Mouse (Mus musculus): ENCODE data around the gene Traf3ip3.

Traf3ip3 gene

GRCm38 (mm10) chr1:193159163-193159562, 42.3 kb downstream of the Traf3ip3 start:
- no peak for DNase-seq

GRCm38 (mm10) chr1:193157111-193157492, 44.4 kb downstream of the Traf3ip3 start:
- DNase-seq = no peak

- no peak for DNase-seq
Observed at GRCm38 (mm10) chr1:193156316-193157110, 45.0 kb downstream of the Traf3ip3 start.

- no peak for DNase-seq
Observed at GRCm38 (mm10) chr1:193153561-193153960, 47.9 kb downstream of the Traf3ip3 start.

GRCm38 (mm10) chr1:193152872-193153271, 48.6 kb downstream of the Traf3ip3 start, which contains the start of gene Irf6:
Gene Irf6, plus strand, starts transcription at chr1:193153111.
- DNase-seq = no peak

- DNase-seq = no peak
Observed at GRCm38 (mm10) chr1:193151134-193151533, 50.4 kb downstream of the Traf3ip3 start.

- no peak for DNase-seq
Observed at GRCm38 (mm10) chr1:193149231-193149630, 52.3 kb downstream of the Traf3ip3 start.

GRCm38 (mm10) chr1:193146416-193146815, 55.1 kb downstream of the Traf3ip3 start:
- no peak for DNase-seq

- no peak for DNase-seq
Observed at GRCm38 (mm10) chr1:193145101-193145500, 56.4 kb downstream of the Traf3ip3 start.

- DNase-seq = no peak
Observed at GRCm38 (mm10) chr1:193144516-193144915, 57.0 kb downstream of the Traf3ip3 start.

GRCm38 (mm10) chr1:193142517-193143062, 58.9 kb downstream of the Traf3ip3 start:
- DNase-seq = no peak

GRCm38 (mm10) chr1:193141118-193141517, 60.4 kb downstream of the Traf3ip3 start:
- DNase-seq = no peak

GRCm38 (mm10) chr1:193138669-193139068, 62.8 kb downstream of the Traf3ip3 start:
- DNase-seq = no peak

- no peak for DNase-seq
Observed at GRCm38 (mm10) chr1:193138087-193138486, 63.4 kb downstream of the Traf3ip3 start.

- DNase-seq = no peak
Observed at GRCm38 (mm10) chr1:193133726-193134125, 67.8 kb downstream of the Traf3ip3 start.

GRCm38 (mm10) chr1:193132385-193132784, 69.1 kb downstream of the Traf3ip3 start:
- DNase-seq = no peak

- no peak for DNase-seq
Observed at GRCm38 (mm10) chr1:193131311-193131948, 70.1 kb downstream of the Traf3ip3 start.

GRCm38 (mm10) chr1:193130839-193131238, 70.7 kb downstream of the Traf3ip3 start:
- no peak for DNase-seq

- no peak for DNase-seq
Observed at GRCm38 (mm10) chr1:193130456-193130825, 71.1 kb downstream of the Traf3ip3 start.

GRCm38 (mm10) chr1:193129786-193130455, 71.6 kb downstream of the Traf3ip3 start, which contains the start of gene Diexf:
Gene Diexf, minus strand, starts transcription at chr1:193130272.
- peak; percentile 95 for DNase-seq

GRCm38 (mm10) chr1:193129321-193129720, 72.2 kb downstream of the Traf3ip3 start:
- DNase-seq = no peak

- peak; percentile 59 for DNase-seq
Observed at GRCm38 (mm10) chr1:193128055-193128454, 73.4 kb downstream of the Traf3ip3 start.

- no peak for DNase-seq
Observed at GRCm38 (mm10) chr1:193125835-193126234, 75.7 kb downstream of the Traf3ip3 start.

Data from right cerebral cortex, adult 18-20 months (tissue).